Mouse (Mus musculus) bone marrow macrophage, adult 2 months (primary cell): Measurements from ENCODE around the gene Naglu. TPM values are rescaled to one million over a fixed set of nuclear protein-coding genes. Genes with fewer than 3 reads are reported as not detected.

Experiments
- H3K27ac ChIP-seq: 2 replicates; pipeline ENCODE4 v1.5.1; 2012; ENCODE audit warnings: low read depth, low read length; ENCODE audit not compliant: insufficient read depth
- H3K4me1 ChIP-seq: 2 replicates; pipeline ENCODE4 v1.6.1; 2012; ENCODE audit warnings: low read length; ENCODE audit not compliant: control insufficient read depth, insufficient read depth
- H3K4me3 ChIP-seq: 2 replicates; pipeline ENCODE4 v1.5.1; 2012; ENCODE audit warnings: mild to moderate bottlenecking, low read length, moderate library complexity; ENCODE audit not compliant: insufficient read depth
- CTCF ChIP-seq: IDR thresholded peaks from 2 replicates; pipeline ENCODE4 v1.5.1; 2012; ENCODE audit warnings: low read depth, mild to moderate bottlenecking, low read length, moderate library complexity
- POLR2A ChIP-seq: IDR thresholded peaks from 2 replicates; pipeline ENCODE4 v1.6.1; 2012; ENCODE audit warnings: mild to moderate bottlenecking, low read depth, low read length, borderline replicate concordance
- polyA plus RNA-seq: library from polyadenylated mRNA; stranded (reverse); fragments of >200 nt; gene quantifications from 2 replicates; pipeline ENCODE4 v1.2.4, GENCODE M21; 2012; ENCODE audit not compliant: missing spikeins, insufficient read depth, insufficient read length

Gene Naglu
- polyA plus RNA-seq, 1 experiment, result 64.3 TPM

DNA sequence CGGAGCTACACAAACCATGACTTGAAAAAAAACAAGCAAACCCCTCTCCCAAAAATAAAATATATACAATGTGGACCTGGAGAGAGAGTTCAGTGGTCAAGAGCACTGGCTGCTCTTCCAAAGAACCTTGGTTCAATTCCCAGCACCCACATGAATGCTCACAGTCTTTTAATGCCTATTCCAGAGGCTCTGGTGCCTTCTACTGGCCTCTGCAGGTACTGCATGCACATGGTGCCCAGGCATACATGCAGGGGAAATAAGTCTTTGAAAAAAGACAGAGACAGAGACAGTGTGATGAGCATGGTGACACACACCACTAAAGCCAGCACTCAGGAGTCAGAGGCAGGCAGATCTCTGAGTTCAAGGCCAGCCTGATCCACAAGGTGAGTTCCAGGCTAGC is 15.8 kb upstream of the Naglu start:
- Histone ChIP-seq H3K4me1 (no peaks in the 10 kb centered on the region), H3K27ac (no peak overlapping the region), H3K4me3 (no peak overlapping the region)
- TF ChIP-seq POLR2A, result no peak
- TF ChIP-seq CTCF, result no peak

DNA sequence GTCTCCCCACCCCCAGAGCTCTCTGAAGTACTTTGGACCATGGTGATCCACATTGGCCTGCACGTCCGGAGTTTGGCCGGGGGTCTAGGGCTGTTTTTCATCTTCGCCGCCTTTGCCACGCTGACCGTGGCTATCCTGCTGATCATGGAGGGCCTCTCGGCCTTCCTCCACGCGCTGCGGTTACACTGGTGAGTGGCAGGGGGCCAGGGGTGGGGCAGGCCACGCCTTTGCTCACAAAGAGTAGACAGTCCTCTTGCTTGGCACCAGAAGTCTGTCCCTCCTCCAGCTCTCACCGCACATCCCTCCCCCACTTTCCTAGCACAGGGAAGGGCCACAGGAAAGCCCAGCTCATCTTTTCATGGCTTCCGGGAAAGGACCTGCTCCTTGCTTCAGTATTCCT is 14.4 kb upstream of the Naglu start:
- Histone ChIP-seq H3K27ac (no peak overlapping the region), H3K4me1 (no peaks in the 10 kb centered on the region)
- TF ChIP-seq POLR2A, result no peak

DNA sequence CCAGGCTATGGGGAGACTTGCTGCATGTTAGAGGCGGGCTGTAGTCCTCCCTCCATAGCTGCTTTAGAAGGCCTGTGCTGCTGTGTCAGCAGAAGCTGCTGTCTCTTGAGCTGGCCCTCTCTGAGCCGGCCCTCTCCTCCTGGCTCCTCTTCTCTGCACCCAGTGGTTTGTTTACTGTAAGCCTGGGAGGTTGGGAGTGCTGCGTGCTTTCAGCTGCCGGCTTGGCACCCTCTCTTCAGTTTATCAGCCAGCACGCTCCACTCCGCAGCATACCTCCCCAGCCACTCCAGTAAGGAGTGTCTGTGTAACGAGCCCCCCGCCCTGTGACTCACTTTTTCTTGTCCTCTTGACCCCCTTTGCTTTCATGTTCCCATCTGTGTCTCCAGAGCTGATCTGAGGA is 12.9 kb upstream of the Naglu start:
- TF ChIP-seq CTCF, result no peak
- Histone ChIP-seq H3K4me1 (no peaks in the 10 kb centered on the region), H3K27ac (no peak overlapping the region), H3K4me3 (no peak overlapping the region)

More for the DNA sequence above, 14.4 kb upstream of the Naglu start:
- no peak overlapping the region for H3K4me3 ChIP-seq

DNA sequence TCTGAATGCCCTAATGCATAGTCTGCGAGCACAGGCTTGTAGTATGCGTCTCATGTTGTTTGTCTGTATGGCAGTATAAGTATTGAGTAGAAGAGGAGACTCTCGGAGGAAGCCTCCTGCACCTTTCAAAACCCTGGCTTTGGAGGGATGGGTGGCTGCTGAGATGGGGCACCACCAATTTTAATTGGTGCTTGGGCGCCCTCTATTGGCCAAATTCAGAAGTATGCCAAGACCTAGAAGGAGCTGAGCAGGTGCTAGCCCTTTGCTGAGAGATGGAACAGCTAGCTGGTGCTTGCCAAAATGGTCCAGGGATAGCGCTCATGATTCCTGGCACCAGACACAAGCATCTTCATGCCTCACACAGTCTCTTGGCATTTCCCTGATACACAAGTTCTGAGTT is 12.0 kb upstream of the Naglu start:
- TF ChIP-seq POLR2A (no peak), CTCF (peak; percentile 83)
- peaks cover under 1% of the 10 kb centered on the region; the same call in 1 of the 2 replicates for H3K4me1 ChIP-seq
- no peak overlapping the region for H3K27ac ChIP-seq
- H3K4me3 ChIP-seq, result no peak overlapping the region

DNA sequence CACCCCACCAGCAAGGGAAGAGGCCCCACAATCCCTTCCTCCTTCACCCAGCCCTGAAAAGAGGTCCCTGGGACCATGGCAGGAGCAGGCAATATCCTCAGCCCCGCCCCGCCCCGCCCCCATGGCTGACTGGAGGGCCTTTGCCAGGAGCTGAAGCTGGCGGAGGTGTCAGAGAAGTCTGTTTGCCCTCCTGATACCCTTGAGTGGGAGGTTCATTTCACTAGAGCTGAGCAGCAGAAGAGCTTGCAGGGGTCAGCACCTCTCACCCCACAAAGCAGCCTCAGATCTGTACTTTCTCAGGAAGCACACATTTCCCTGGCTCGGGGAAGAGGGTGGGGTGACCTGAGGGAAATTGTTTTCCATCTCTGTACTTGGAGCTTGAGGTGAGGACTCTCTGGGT is 11.1 kb upstream of the Naglu start:
- H3K4me1 ChIP-seq, result peaks cover 4% of the 10 kb centered on the region; the same call in 1 of the 2 replicates
- H3K4me3 ChIP-seq, result no peak overlapping the region
- H3K27ac ChIP-seq, result no peak overlapping the region
- TF ChIP-seq POLR2A (no peak), CTCF (no peak)

DNA sequence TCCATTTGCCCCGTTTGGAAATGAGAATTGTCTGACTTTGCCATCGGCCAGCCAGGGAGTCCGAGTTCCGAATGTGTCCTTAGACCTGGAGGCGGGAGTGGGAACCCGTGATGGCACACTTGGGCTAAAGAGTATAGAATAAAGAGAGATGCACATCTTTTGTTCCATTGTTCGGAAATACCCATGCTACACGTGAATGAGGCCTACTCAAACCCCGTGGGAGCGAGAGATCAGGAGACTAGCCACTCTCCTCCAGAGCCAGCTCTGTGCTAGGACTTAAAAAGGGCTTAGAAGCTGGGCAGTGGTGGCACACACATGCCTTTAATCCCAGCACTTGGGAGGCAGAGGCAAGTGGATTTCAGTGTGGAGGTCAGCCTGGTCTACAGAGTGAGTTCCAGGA is 10.3 kb upstream of the Naglu start:
- TF ChIP-seq CTCF (no peak), POLR2A (no peak)
- peaks cover 4% of the 10 kb centered on the region; the same call in 1 of the 2 replicates for H3K4me1 ChIP-seq
- no peak overlapping the region for H3K27ac ChIP-seq
- no peak overlapping the region for H3K4me3 ChIP-seq

DNA sequence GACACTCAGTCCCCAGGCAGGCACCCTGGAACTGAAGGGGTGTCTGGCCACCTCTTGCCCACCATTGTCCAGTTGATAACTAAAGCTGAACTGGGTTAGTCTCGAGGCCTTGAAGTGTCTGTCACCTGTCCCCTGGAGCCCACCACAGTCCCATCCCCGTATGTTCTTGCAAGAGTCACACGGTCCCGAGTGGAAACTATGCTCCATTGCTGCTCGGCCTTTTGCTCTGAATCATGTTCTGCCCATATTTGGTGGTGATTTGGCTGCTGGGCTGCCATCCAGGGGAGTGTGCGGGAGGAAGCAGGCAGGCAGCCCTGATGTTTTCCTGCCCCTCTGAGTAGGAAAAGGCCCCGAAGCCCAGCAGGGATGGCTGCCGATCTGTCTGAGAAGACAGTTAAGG is 9.7 kb upstream of the Naglu start:
- Histone ChIP-seq H3K4me3 (no peak overlapping the region), H3K27ac (no peak overlapping the region), H3K4me1 (peaks cover 4% of the 10 kb centered on the region; the same call in 1 of the 2 replicates)
- TF ChIP-seq CTCF (no peak), POLR2A (no peak)

DNA sequence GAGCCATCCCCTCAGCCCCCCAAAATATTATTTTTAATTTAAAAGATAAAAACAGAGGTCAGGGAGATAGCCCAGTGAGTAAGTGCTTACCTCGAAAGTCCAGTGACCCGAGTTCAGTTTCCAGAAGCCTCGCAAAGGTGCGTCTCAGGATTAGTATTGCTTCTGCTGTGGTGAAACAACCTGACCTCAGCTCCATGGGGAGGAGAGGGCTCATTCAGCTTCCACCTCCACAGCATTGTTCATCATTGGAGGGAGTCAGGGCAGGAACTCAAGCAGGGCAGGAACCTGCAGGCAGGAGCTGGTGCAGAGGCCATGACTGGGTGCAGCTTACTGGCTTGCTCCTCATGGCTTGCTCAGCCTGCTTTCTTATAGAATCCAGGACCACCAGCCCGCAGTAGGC is 8.8 kb upstream of the Naglu start:
- H3K4me3 ChIP-seq, result no peak overlapping the region
- no peak overlapping the region for H3K27ac ChIP-seq
- no peak for TF ChIP-seq POLR2A
- TF ChIP-seq CTCF, result no peak
- peaks cover 4% of the 10 kb centered on the region; the same call in 1 of the 2 replicates for H3K4me1 ChIP-seq

DNA sequence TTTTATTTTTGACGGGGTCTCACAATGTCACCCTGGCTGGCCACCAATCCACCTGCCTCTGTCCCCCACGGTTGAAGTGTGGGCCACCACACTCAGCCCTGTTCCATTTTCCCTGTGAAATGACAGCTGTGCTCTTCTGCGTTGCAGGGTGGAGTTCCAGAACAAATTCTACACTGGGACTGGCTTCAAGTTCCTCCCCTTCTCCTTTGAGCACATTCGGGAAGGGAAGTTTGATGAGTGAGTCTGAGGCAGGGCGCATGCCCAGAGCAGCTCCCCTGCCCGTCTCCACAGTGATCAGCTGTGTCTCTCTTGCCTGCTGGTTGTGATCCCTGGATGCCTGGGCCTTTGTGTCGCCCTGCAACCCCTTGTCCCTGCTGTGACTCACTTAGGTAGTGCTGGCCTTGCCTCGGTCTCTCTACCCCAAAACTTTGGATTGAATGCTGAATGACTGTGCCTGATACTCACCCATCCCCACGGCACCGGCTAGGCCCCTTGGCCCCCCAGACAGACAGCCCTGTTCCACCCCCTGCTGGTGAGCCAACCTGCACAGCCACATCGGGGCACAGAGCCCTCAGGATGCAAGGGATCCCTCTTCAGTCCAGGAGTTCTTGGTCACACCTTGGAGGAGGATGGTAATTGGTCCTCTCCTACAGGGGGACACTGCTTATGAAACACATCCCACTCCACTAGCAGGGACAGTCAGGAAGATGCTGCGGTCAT is 7.5 kb upstream of the Naglu start:
- no peak for TF ChIP-seq CTCF
- no peak for TF ChIP-seq POLR2A
- Histone ChIP-seq H3K4me3 (no peak overlapping the region), H3K4me1 (peaks cover 6% of the 10 kb centered on the region; the same call in 1 of the 2 replicates), H3K27ac (no peak overlapping the region)

DNA sequence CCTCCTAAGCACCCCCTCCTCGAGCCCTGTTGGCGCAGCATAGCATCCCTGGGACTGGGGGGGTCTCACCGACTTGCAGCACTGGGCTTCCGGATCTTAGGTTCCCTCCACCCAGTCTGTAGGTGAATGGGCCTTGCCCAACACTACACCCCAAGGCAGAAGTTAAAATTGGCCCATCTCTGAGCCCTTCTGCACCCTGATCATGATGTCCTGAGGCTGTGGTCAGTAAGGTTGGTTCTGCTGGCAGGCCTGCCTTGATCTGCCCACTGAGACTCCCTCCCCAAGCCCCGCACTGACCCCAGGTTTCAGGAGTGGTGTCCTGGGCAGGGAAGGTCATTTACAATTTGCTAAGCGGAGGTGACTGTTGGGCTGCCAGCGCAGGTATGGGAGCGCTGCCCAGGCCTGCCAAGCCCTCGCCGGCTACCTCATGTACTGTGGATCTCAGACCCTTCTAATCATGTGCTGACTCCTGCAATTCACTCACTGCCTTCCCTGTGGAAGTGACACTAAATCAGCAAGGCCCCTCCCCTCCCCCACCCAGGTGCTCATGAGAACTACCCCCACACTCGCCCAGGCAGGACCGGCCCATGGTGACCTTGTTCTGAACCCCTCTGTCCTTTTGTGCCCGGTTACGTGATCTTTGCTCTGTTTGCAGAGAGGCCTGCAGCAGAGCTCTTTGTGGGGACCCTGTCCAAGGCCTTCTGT is 6.7 kb upstream of the Naglu start:
- Histone ChIP-seq H3K27ac (no peak overlapping the region), H3K4me3 (no peak overlapping the region), H3K4me1 (peaks cover 7% of the 10 kb centered on the region; the same call in 1 of the 2 replicates)
- TF ChIP-seq POLR2A (no peak), CTCF (no peak)

DNA sequence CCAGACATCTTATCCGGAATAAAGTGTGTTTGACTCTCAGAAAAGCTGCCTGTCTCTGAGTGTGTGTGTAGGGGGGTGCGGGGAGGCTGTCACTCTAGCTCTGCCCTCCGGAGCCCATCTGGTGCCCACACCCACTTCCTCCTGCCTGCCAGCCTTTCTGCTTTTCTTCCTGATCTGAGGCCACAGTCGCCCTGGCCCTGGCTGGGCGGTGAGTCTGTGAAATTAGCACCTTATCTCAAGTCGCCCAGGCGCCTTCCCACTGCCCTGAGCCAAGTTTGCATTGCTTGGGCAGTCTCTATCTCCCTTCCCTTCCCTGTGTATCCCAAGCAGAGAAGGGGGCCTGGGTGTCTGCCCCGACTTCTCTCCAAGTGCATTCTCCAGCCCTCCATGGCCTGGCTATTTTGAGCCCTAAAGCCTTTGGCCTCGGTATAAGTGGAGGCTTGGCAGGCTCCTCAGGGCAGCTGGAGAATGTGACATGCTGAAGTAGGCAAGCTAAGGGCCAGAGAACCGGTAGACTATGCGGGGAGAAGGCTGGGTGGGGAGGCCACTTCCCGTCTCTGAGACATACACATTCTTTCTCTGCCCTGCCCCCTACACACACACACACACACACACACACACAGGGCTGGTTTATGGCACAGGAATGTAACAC is 6.0 kb upstream of the Naglu start:
- no peak overlapping the region for H3K4me3 ChIP-seq
- peaks cover 7% of the 10 kb centered on the region for H3K4me1 ChIP-seq
- TF ChIP-seq POLR2A, result no peak
- TF ChIP-seq CTCF, result no peak
- no peak overlapping the region for H3K27ac ChIP-seq
